Mouse (Mus musculus) activated CD4-positive, CD25-positive, alpha-beta regulatory T cell, adult 9 weeks (primary cell): ENCODE data around the gene Bmi1. TPM values are rescaled to one million over a fixed set of nuclear protein-coding genes. Genes with fewer than 3 reads are reported as not detected.

ENCODE experiments used
- polyA plus RNA-seq: library from polyadenylated mRNA; unstranded; fragments of 100-300 nt; shearing (Covaris generic); gene quantifications from one replicate; pipeline ENCODE4 v1.2.1, GENCODE M21; 2017

Gene Bmi1
- 7.3 TPM for polyA plus RNA-seq

GRCm38 (mm10) chr2:18676936-18677491 is at the start of gene Bmi1:
Bmi1 (plus strand) TSS chr2:18677018.

DNA sequence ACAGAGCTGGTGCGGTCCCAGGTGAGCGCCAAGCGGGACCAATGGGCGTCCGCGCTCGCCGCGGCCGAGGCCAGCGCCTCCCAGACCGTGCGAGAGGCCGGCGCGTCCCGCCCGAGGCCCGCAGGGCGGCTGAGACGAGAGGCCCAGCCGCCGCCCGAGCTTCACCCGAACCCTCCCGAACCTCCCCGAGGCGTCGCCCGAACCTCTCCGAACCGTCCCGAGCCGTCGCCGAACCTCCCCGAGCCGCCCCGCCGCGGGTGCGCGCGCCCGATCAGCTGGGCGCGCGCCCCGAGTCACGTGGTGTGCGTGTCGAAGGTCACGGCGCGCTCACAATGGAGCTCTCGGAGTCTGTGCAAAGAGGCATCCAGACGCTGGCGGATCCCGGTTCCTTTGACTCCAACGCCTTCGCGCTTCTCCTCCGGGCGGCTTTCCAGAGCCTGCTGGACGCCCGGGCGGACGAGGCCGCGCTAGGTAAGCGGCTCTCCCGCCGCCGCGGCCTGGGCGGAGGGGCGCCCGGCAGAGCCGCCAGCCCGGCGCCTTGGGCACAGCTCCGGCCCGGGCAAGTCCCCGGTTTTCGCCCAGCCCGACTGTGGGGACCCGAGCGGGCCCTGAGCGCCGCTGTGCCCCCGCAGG is 4.6 kb upstream of the Bmi1 start, which contains the start of gene Commd3:
Gene Commd3, plus strand, starts transcription at position 252 of the 633 bp plus-strand sequence.

DNA sequence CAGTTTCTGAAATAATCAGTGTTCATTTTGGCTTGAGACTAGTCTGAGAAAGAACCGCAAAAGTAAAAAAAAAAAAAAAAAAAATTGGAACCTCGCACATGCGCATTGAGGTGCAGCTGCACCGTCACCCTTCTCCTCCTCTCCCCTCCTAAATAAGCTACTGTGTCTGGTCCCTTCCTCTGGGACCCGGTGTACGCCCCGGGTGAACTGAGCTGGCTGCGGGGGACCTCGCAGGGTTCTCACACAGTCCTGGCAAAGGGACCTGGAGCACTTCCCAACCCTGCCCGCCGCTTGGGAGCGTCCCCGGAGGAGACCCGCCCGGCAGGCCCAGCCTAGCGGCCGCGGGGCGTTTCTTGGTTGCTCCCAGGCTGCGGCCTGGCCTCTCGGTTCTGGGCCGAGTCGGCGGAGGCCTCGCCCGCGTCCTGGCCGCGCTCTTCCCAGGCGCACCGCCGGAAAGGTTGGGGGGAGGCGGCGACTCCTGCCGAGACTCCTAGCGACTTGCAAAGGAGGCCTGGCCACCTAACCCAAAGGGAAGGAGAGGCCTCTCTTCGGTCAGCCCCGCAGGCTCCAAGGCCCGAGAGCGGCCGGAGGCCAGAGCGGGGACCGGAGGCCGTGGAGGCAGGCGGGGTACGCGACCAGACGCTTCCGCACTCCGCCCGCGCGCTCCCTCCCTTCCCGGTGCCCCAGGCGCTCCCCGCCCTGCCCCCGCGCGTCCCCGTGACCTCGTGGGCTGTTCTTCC is 17.2 kb downstream of the Bmi1 start, which contains the start of gene Spag6:
Gene Spag6, plus strand, starts transcription at position 162 of the 740 bp plus-strand sequence.

Other genes with a start within 250 kb of the Bmi1 start
- gene Commd3, start 4.6 kb upstream of the Bmi1 start, polyA plus RNA-seq = 192 TPM
- gene Spag6, start 17.0 kb downstream of the Bmi1 start, polyA plus RNA-seq = 0.53 TPM